Mouse (Mus musculus): ENCODE data around the gene Myom3. TPM values are rescaled to one million over a fixed set of nuclear protein-coding genes. Genes with fewer than 3 reads are reported as not detected.

Myom3 gene
- polyA plus RNA-seq, 2 experiments: 5.0 to 12.7 TPM

- Histone ChIP-seq H3K4me3 (replicated peaks; ENCODE audit: low read length) (no peak overlapping the region), H3K27ac (replicated peaks; ENCODE audit: low read depth, low read length) (no peak overlapping the region), H3K9me3 (ENCODE audit: control insufficient read depth, low read length) (no peaks in the 10 kb centered on the region), H3K4me2 (replicated peaks; ENCODE audit: low read depth, low read length, severe bottlenecking) (no peak overlapping the region), H3K9ac (ENCODE audit: low read depth, low read length, severe bottlenecking) (no peak overlapping the region), H3K4me1 (ENCODE audit: control insufficient read depth, insufficient read depth, low read length) (no peaks in the 10 kb centered on the region), H3K36me3 (ENCODE audit: control insufficient read depth, insufficient read depth, low read length) (no peaks in the 10 kb centered on the region), H3K27me3 (ENCODE audit: control insufficient read depth, insufficient read depth, low read length) (no peaks in the 10 kb centered on the region)
- ATAC-seq (ENCODE audit: low FRiP score, low read depth): no peak
- 76% methylated on average over 21 of the region's 21 CpGs for WGBS
- DNase-seq (ENCODE audit: low spot score): no peak
- TF ChIP-seq POLR2A (IDR thresholded peaks at IDR 0.05; ENCODE audit: borderline replicate concordance, extremely low read depth, insufficient read depth, insufficient read length): no peak
Measured at GRCm38 (mm10) chr4:135839293-135840011, 79.9 kb downstream of the Myom3 start.

GRCm38 (mm10) chr4:135844400-135844799, 84.9 kb downstream of the Myom3 start:
- no peak overlapping the region for H3K9ac ChIP-seq (ENCODE audit: low read depth, low read length, severe bottlenecking)
- TF ChIP-seq POLR2A (IDR thresholded peaks at IDR 0.05; ENCODE audit: borderline replicate concordance, extremely low read depth, insufficient read depth, insufficient read length): no peak
- no peaks in the 10 kb centered on the region for H3K4me1 ChIP-seq (ENCODE audit: control insufficient read depth, insufficient read depth, low read length)
- no peaks in the 10 kb centered on the region for H3K27me3 ChIP-seq (ENCODE audit: control insufficient read depth, insufficient read depth, low read length)
- H3K36me3 ChIP-seq (ENCODE audit: control insufficient read depth, insufficient read depth, low read length): no peaks in the 10 kb centered on the region
- WGBS: 82% methylated on average over 6 of the region's 6 CpGs
- H3K9me3 ChIP-seq (ENCODE audit: control insufficient read depth, low read length): no peaks in the 10 kb centered on the region
- H3K4me3 ChIP-seq (replicated peaks; ENCODE audit: low read length): no peak overlapping the region
- H3K27ac ChIP-seq (replicated peaks; ENCODE audit: low read depth, low read length): no peak overlapping the region
- DNase-seq (ENCODE audit: low spot score) (no peak), ATAC-seq (ENCODE audit: low FRiP score, low read depth) (no peak)
- H3K4me2 ChIP-seq (replicated peaks; ENCODE audit: low read depth, low read length, severe bottlenecking): no peak overlapping the region

- ATAC-seq (ENCODE audit: low FRiP score, low read depth): no peak
- no peak overlapping the region for H3K9ac ChIP-seq (ENCODE audit: low read depth, low read length, severe bottlenecking)
- no peak for DNase-seq (ENCODE audit: low spot score)
- no peak overlapping the region for H3K27ac ChIP-seq (replicated peaks; ENCODE audit: low read depth, low read length)
- H3K27me3 ChIP-seq (ENCODE audit: control insufficient read depth, insufficient read depth, low read length): no peaks in the 10 kb centered on the region
- H3K36me3 ChIP-seq (ENCODE audit: control insufficient read depth, insufficient read depth, low read length): no peaks in the 10 kb centered on the region
- H3K4me2 ChIP-seq (replicated peaks; ENCODE audit: low read depth, low read length, severe bottlenecking): no peak overlapping the region
- no peaks in the 10 kb centered on the region for H3K9me3 ChIP-seq (ENCODE audit: control insufficient read depth, low read length)
- WGBS: 59% methylated on average over 5 of the region's 5 CpGs
- TF ChIP-seq POLR2A (IDR thresholded peaks at IDR 0.05; ENCODE audit: borderline replicate concordance, extremely low read depth, insufficient read depth, insufficient read length): no peak
- H3K4me3 ChIP-seq (replicated peaks; ENCODE audit: low read length): no peak overlapping the region
- H3K4me1 ChIP-seq (ENCODE audit: control insufficient read depth, insufficient read depth, low read length): peaks cover 12% of the 10 kb centered on the region
Measured at GRCm38 (mm10) chr4:135847581-135847980, 88.1 kb downstream of the Myom3 start.

GRCm38 (mm10) chr4:135850411-135851095, 91.0 kb downstream of the Myom3 start:
- Histone ChIP-seq H3K4me1 (ENCODE audit: control insufficient read depth, insufficient read depth, low read length) (peaks cover 12% of the 10 kb centered on the region), H3K9ac (ENCODE audit: low read depth, low read length, severe bottlenecking) (no peak overlapping the region), H3K4me2 (replicated peaks; ENCODE audit: low read depth, low read length, severe bottlenecking) (peak overlapping the region; percentile 5; the same call in 1 of the 2 replicates), H3K27me3 (ENCODE audit: control insufficient read depth, insufficient read depth, low read length) (no peaks in the 10 kb centered on the region), H3K9me3 (ENCODE audit: control insufficient read depth, low read length) (no peaks in the 10 kb centered on the region), H3K4me3 (replicated peaks; ENCODE audit: low read length) (no peak overlapping the region), H3K36me3 (ENCODE audit: control insufficient read depth, insufficient read depth, low read length) (no peaks in the 10 kb centered on the region), H3K27ac (replicated peaks; ENCODE audit: low read depth, low read length) (0 out of 2 replicates have a peak overlapping the region, but pooled peaks have one; percentile 28)
- TF ChIP-seq POLR2A (IDR thresholded peaks at IDR 0.05; ENCODE audit: borderline replicate concordance, extremely low read depth, insufficient read depth, insufficient read length): no peak
- DNase-seq (ENCODE audit: low spot score) (peak; percentile 41), ATAC-seq (ENCODE audit: low FRiP score, low read depth) (no peak)
- 34% methylated on average over 13 of the region's 13 CpGs for WGBS

- 83% methylated on average over 9 of the region's 9 CpGs for WGBS
- Histone ChIP-seq H3K9ac (ENCODE audit: low read depth, low read length, severe bottlenecking) (no peak overlapping the region), H3K4me1 (ENCODE audit: control insufficient read depth, insufficient read depth, low read length) (peaks cover 12% of the 10 kb centered on the region), H3K27me3 (ENCODE audit: control insufficient read depth, insufficient read depth, low read length) (no peaks in the 10 kb centered on the region), H3K27ac (replicated peaks; ENCODE audit: low read depth, low read length) (no peak overlapping the region), H3K4me3 (replicated peaks; ENCODE audit: low read length) (no peak overlapping the region), H3K9me3 (ENCODE audit: control insufficient read depth, low read length) (no peaks in the 10 kb centered on the region), H3K36me3 (ENCODE audit: control insufficient read depth, insufficient read depth, low read length) (no peaks in the 10 kb centered on the region), H3K4me2 (replicated peaks; ENCODE audit: low read depth, low read length, severe bottlenecking) (no peak overlapping the region)
- no peak for TF ChIP-seq POLR2A (IDR thresholded peaks at IDR 0.05; ENCODE audit: borderline replicate concordance, extremely low read depth, insufficient read depth, insufficient read length)
- no peak for DNase-seq (ENCODE audit: low spot score)
- ATAC-seq (ENCODE audit: low FRiP score, low read depth): no peak
Measured at GRCm38 (mm10) chr4:135851942-135852341, 92.4 kb downstream of the Myom3 start.
